Mouse (Mus musculus) ES-E14 (cell line): ENCODE data around the gene Ppil2. TPM values are rescaled to one million over a fixed set of nuclear protein-coding genes. Genes with fewer than 3 reads are reported as not detected.

Source experiments
- DNase-seq: peaks from one replicate; pipeline ENCODE4 v3.0.0-alpha.2; 2013; ENCODE audit warnings: low read depth, low spot score
- H3K27ac ChIP-seq: 2 replicates; pipeline ENCODE4 v1.5.1; 2012; ENCODE audit warnings: low read depth, mild to moderate bottlenecking, low read length, moderate library complexity, mixed read lengths; ENCODE audit not compliant: poor library complexity, insufficient read depth, severe bottlenecking
- H3K36me3 ChIP-seq: 2 replicates; pipeline ENCODE4 v1.6.1; 2012; ENCODE audit warnings: mild to moderate bottlenecking, low read length, moderate library complexity, mixed read lengths; ENCODE audit not compliant: control insufficient read depth, poor library complexity, insufficient read depth, severe bottlenecking
- H3K4me1 ChIP-seq, 2 experiments: fragments of 150-350 bp in 1 of 2; sonication (generic) in 1 of 2; 2 replicates each; pipeline ENCODE4 v1.6.1; 2012; ENCODE audit warnings: low read length in 2 of 2, mild to moderate bottlenecking in 1 of 2, mixed read lengths in 1 of 2; ENCODE audit not compliant: control insufficient read depth in 2 of 2, insufficient read depth in 2 of 2, poor library complexity in 1 of 2
- H3K4me3 ChIP-seq, 2 experiments: fragments of 150-350 bp in 1 of 2; sonication (generic) in 1 of 2; 2 replicates each; pipeline ENCODE4 v1.5.1; 2012; ENCODE audit warnings: low read length in 2 of 2, low read depth in 1 of 2, mild to moderate bottlenecking in 1 of 2, mixed read lengths in 1 of 2; ENCODE audit not compliant: insufficient read depth in 1 of 2, poor library complexity in 1 of 2, severe bottlenecking in 1 of 2
- H3K9ac ChIP-seq: 2 replicates; pipeline ENCODE4 v1.6.1; 2012; ENCODE audit warnings: low read depth, mild to moderate bottlenecking, low read length, mixed read lengths; ENCODE audit not compliant: poor library complexity, insufficient read depth, severe bottlenecking
- H3K9me3 ChIP-seq: fragments of 150-350 bp; sonication (generic); 2 replicates; pipeline ENCODE4 v1.6.1; 2012; ENCODE audit warnings: low read depth, mild to moderate bottlenecking, low read length; ENCODE audit not compliant: control insufficient read depth, insufficient read depth
- CHD2 ChIP-seq: IDR thresholded peaks from 2 replicates; pipeline ENCODE4 v1.6.1; 2014; ENCODE audit warnings: mild to moderate bottlenecking, low read depth, low read length, inconsistent platforms
- HCFC1 ChIP-seq: IDR thresholded peaks from 2 replicates; pipeline ENCODE4 v1.6.1; 2012; ENCODE audit warnings: low read length, inconsistent platforms, borderline replicate concordance; ENCODE audit not compliant: insufficient read depth
- MAFK ChIP-seq: IDR thresholded peaks from 2 replicates; pipeline ENCODE4 v1.6.1; 2014; ENCODE audit warnings: mild to moderate bottlenecking, low read depth, low read length, inconsistent platforms; ENCODE audit not compliant: insufficient read depth
- ZC3H11A ChIP-seq: IDR thresholded peaks from 2 replicates; pipeline ENCODE4 v1.6.1; 2012; ENCODE audit warnings: low read depth, mild to moderate bottlenecking, inconsistent platforms, low read length, borderline replicate concordance
- ZNF384 ChIP-seq: IDR thresholded peaks from 2 replicates; pipeline ENCODE4 v1.6.1; 2012; ENCODE audit warnings: low read depth, low read length, inconsistent platforms
- in situ Hi-C, 2 experiments: fragments of 600-800 bp; cut with MboI; formaldehyde crosslinking; loops; one replicate each; pipeline ENCODE4 v1.15.1; 2025; ENCODE audit warnings: low sequenced_read_pairs in 2 of 2, inconsistent platforms in 1 of 2; ENCODE audit not compliant: unreplicated experiment in 2 of 2
- total RNA-seq: library from RNA; depleted of rRNA; stranded (reverse); fragments of 300-350 nt; gene quantifications from 2 replicates; pipeline ENCODE4 v1.2.3, GENCODE M21; 2012; rRNA removed

Ppil2 gene
- total RNA-seq: 73.2 and 86.7 TPM in 2 replicates

- in situ Hi-C loops: no loop called here
- Histone ChIP-seq H3K4me3 (peak within 1 kb of the TSS; percentile 86 to 99), H3K36me3 (peaks cover 25% of the 10 kb centered on the region), H3K9ac (peak within 1 kb of the TSS; percentile 89), H3K4me1 (0 out of 4 replicates have a peak, but pooled peaks cover 0 to 2% of the 10 kb centered on the region in 2 experiments), H3K9me3 (no peaks in the 10 kb centered on the region), H3K27ac (0 out of 2 replicates have a peak within 1 kb of the TSS, but pooled peaks have one; percentile 35)
- peak; percentile 95 for TF ChIP-seq HCFC1
- TF ChIP-seq MAFK: no peak
- DNase-seq: peak; percentile 67
These were observed at the start of gene Ppil2 for GRCm38 (mm10) chr16:17110771-17111743. Gene Ppil2, minus strand, starts transcription at chr16:17111257.

GRCm38 (mm10) chr16:17154346-17154745, 43.3 kb upstream of the Ppil2 start:
- TF ChIP-seq ZC3H11A (no peak), HCFC1 (no peak), CHD2 (no peak), ZNF384 (no peak), MAFK (no peak)
- Histone ChIP-seq H3K9ac (no peak overlapping the region), H3K4me3 (no peak overlapping the region), H3K9me3 (no peaks in the 10 kb centered on the region), H3K27ac (no peak overlapping the region), H3K36me3 (peaks cover 26% of the 10 kb centered on the region), H3K4me1 (no peaks in the 10 kb centered on the region)
- DNase-seq: no peak
- in situ Hi-C loops: no loop called here

DNA sequence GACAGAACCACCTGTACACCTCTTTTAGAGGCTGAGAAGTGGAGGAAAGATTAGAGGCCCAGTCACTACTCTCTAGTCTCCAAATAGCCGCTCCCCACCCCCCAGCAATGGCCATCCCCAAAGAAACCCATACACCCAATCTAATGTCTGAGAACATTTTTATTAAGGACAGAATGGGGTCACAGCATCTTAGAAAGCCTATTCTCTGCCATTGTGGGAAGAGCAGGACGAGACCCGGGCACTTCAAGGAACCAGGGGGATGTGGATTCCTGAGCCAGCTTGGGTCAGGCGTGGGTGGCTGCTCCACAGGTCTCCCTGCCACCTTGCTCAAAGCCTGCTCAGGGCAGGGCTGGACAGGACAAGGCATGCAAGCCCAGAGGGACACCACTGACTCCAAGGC, 40.8 kb upstream of the Ppil2 start:
- in situ Hi-C loops: no loop called here
- no peak overlapping the region for H3K4me3 ChIP-seq

DNA sequence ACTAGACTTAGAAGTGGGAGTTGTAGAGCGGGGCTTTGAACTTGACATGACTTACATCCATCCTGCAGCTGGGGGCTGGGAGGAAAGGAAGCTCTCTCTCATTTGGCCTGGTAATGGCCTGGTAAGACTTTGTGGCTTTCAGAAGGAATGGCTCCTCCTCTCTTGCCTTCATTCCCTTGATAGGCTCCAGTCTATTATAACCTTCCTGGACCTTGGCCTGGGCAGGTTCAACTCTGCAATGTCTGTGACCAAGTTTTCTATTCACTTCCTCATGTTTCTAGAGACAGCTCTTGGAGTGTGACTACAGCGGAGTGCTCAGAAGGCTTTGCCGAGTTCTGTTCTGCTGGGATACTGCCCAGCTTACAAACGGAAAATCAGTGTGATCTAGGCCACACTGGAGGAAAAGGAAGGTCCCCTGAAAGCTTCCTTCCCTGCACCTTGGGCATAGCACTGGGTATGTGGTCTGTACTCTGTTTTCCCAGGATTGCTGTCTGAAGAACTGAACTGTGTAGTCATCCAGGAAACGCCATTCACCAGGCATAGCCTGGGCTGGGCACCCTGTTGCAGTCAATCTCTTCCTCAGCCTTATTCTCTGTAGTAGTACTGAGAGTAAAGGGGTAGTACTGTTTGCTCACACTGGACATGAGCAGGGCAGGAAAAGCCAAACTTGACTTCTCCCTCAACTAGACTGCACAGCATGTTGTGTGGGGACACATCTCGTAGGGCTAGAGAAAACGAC, 39.6 kb upstream of the Ppil2 start:
- peaks cover 0 to 2% of the 10 kb centered on the region in 2 experiments; a peak in 1 of 4 replicates for H3K4me1 ChIP-seq
- DNase-seq: no peak
- no peaks in the 10 kb centered on the region for H3K9me3 ChIP-seq
- TF ChIP-seq MAFK (no peak), ZNF384 (no peak), HCFC1 (no peak), ZC3H11A (no peak), CHD2 (no peak)
- H3K36me3 ChIP-seq: peaks cover 14% of the 10 kb centered on the region
- no peak overlapping the region for H3K27ac ChIP-seq
- H3K4me3 ChIP-seq: no peak overlapping the region
- H3K9ac ChIP-seq: no peak overlapping the region
- in situ Hi-C loops: no loop called here

More for the DNA sequence above, 40.8 kb upstream of the Ppil2 start:
- TF ChIP-seq HCFC1: no peak
- no peak for TF ChIP-seq MAFK
- TF ChIP-seq ZC3H11A: no peak
- no peak for TF ChIP-seq ZNF384
- TF ChIP-seq CHD2: no peak
- peaks cover 0 to 2% of the 10 kb centered on the region in 2 experiments; a peak in 1 of 4 replicates for H3K4me1 ChIP-seq
- no peak for DNase-seq
- H3K9me3 ChIP-seq: no peaks in the 10 kb centered on the region
- H3K36me3 ChIP-seq: peaks cover 20% of the 10 kb centered on the region
- no peak overlapping the region for H3K27ac ChIP-seq
- H3K9ac ChIP-seq: no peak overlapping the region
